Mouse (Mus musculus): ENCODE data around the gene Resf1. TPM values are rescaled to one million over a fixed set of nuclear protein-coding genes. Genes with fewer than 3 reads are reported as not detected.
"Not testable (repeated sequence)": the region's sequence is repeated elsewhere in the genome, so short reads cannot be mapped to it uniquely, and the experiment has no call there.

The Resf1 gene
- 34.5 and 35.0 TPM in 2 replicates for polyA plus RNA-seq (2016; fragmentation: Nextera tagmentation; extraction: Ambion mirVana)

GRCm38 (mm10) chr6:149308956-149309932 is at the start of gene Resf1:
Gene Resf1 (plus strand): TSS chr6:149309414.
- Histone ChIP-seq H3K27ac (peak within 1 kb of the TSS; percentile 97), H3K4me3 (peak within 1 kb of the TSS; percentile 95), H3K9ac (peak within 1 kb of the TSS; percentile 93), H3K27me3 (replicated peaks) (no peaks in the 10 kb centered on the region), H3K4me2 (peak within 1 kb of the TSS; percentile 70), H3K36me3 (peaks cover 36% of the 10 kb centered on the region), H3K9me3 (replicated peaks) (peaks cover 13% of the 10 kb centered on the region; the same call in 1 of the 2 replicates), H3K4me1 (peaks cover 43% of the 10 kb centered on the region)
- 2% methylated on average over 61 of the region's 61 CpGs for WGBS (ENCODE audit: insufficient replicate concordance)
- peak; percentile 98 for ATAC-seq

DNA sequence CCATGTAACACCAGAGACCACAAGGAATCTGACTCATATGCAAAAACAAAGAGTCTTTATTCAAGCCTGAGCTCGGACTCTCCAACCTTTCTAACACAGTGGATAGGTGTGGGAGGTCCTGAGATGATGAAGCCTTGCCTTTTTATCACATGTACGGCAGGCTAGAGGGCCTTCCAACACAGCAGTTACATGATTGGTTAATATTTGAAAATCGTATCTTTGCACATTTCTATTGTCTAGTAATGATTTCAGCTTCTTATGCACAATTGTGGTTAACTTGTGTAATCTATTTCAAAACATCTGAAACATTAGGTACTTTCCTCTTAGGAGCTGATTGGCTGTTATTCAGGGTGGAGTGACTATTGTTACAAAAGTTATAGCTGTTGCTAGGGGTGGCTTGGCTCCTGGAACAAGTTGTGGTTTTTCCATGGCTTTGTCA is 48.4 kb upstream of the Resf1 start:
- H3K4me2 ChIP-seq: no peak overlapping the region
- H3K27me3 ChIP-seq (replicated peaks): no peaks in the 10 kb centered on the region
- no peaks in the 10 kb centered on the region; the same call in 1 of the 2 replicates for H3K9me3 ChIP-seq (replicated peaks)
- H3K27ac ChIP-seq: no peak overlapping the region
- H3K36me3 ChIP-seq: no peaks in the 10 kb centered on the region
- ATAC-seq: peak; percentile 65
- no peak overlapping the region for H3K4me3 ChIP-seq
- WGBS (ENCODE audit: insufficient replicate concordance): 44% methylated on average over 3 of the region's 3 CpGs
- H3K4me1 ChIP-seq: 0 out of 2 replicates have a peak, but pooled peaks cover 4% of the 10 kb centered on the region
- no peak overlapping the region for H3K9ac ChIP-seq

GRCm38 (mm10) chr6:149267951-149268350 is 41.3 kb upstream of the Resf1 start:
- no peaks in the 10 kb centered on the region for H3K36me3 ChIP-seq
- H3K4me3 ChIP-seq: no peak overlapping the region
- ATAC-seq: no peak
- no peak overlapping the region for H3K27ac ChIP-seq
- no peaks in the 10 kb centered on the region for H3K4me1 ChIP-seq
- H3K4me2 ChIP-seq: no peak overlapping the region
- H3K9ac ChIP-seq: no peak overlapping the region
- no peaks in the 10 kb centered on the region for H3K27me3 ChIP-seq (replicated peaks)
- H3K9me3 ChIP-seq (replicated peaks): no peaks in the 10 kb centered on the region

GRCm38 (mm10) chr6:149278248-149278731 is 30.9 kb upstream of the Resf1 start:
- Histone ChIP-seq H3K9ac (peak overlapping the region; percentile 23; the same call in 1 of the 2 replicates), H3K4me3 (no peak overlapping the region), H3K9me3 (replicated peaks) (peaks cover 17% of the 10 kb centered on the region; the same call in 1 of the 2 replicates), H3K36me3 (no peaks in the 10 kb centered on the region), H3K4me2 (peak overlapping the region; percentile 53), H3K4me1 (peaks cover 36% of the 10 kb centered on the region), H3K27ac (peak overlapping the region; percentile 96), H3K27me3 (replicated peaks) (no peaks in the 10 kb centered on the region)
- 11% methylated on average over 2 of the region's 2 CpGs for WGBS (ENCODE audit: insufficient replicate concordance)
- peak; percentile 96 for ATAC-seq

DNA sequence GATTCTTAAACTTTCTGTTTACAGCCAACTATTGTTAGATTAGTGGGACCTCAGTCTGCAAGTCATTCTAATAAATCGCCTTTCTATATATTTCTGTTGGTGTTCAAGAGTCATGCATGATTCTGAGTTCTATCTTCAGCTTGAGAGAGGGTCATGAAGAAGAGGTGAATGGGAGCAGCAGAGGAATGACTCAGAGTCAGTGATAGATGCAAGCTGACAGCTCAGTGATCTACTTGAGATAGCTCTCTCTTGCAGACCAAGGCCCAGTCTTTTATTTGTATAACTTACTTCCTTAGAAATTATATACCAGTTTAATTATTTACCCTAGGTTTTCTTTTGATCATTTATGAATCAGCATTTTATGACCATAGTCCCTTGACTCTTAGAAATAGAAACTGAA is 30.3 kb upstream of the Resf1 start:
- Histone ChIP-seq H3K36me3 (0 out of 2 replicates have a peak, but pooled peaks cover 3% of the 10 kb centered on the region), H3K27ac (peak overlapping the region; percentile 96), H3K4me2 (peak overlapping the region; percentile 53), H3K27me3 (replicated peaks) (no peaks in the 10 kb centered on the region), H3K9ac (peak overlapping the region; percentile 23; the same call in 1 of the 2 replicates), H3K9me3 (replicated peaks) (peaks cover 22% of the 10 kb centered on the region; the same call in 1 of the 2 replicates), H3K4me3 (no peak overlapping the region), H3K4me1 (peaks cover 36% of the 10 kb centered on the region)
- peak; percentile 69 for ATAC-seq
- 45% methylated on average over 1 of the region's 1 CpGs for WGBS (ENCODE audit: insufficient replicate concordance)

DNA sequence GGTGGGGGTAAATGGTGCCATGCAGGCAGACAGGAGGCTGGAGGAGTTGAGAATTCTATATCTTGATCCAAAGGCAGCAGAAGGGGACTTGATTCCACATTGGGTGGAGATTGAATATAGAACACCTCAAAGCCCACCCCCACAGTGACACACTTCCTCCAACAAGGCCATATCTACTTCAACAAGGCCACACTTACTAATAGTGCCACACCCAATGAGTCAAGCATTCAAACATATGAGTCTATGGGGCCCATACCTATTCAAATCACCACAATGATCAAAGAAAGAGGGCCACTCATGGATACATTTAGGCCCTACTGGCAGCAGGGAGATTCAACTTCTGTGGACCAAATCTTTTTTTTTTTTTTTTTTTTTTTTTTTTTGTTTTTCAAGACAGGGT is 28.7 kb upstream of the Resf1 start:
- H3K27me3 ChIP-seq (replicated peaks): no peaks in the 10 kb centered on the region
- ATAC-seq: peak; percentile 67
- no peak overlapping the region for H3K27ac ChIP-seq

DNA sequence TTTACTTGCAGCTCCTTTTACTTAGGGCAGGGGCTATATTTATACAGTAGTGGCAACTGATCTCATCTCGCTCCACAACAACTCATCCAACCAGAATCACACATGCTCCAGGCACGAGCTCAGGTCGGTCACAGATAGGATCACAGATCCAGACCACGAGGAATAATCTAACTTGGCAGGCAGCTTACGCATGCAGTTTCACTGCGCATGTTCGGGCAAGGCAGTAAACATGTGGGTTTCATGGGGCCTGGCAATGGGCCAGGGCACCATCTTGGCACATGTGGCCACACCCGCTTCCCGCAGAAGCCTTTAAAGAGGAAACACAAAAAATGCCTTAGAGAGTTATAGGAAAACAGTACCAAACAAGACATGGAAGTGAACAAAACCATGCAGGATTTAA is 21.0 kb upstream of the Resf1 start:
- not testable (repeated sequence) for H3K4me1 ChIP-seq; H3K27ac ChIP-seq; H3K9ac ChIP-seq; ATAC-seq; H3K9me3 ChIP-seq (replicated peaks); H3K36me3 ChIP-seq; H3K4me2 ChIP-seq; H3K4me3 ChIP-seq; H3K27me3 ChIP-seq (replicated peaks)
- WGBS (ENCODE audit: insufficient replicate concordance): 81% methylated on average over 9 of the region's 9 CpGs

More for the DNA sequence above, 28.7 kb upstream of the Resf1 start:
- Histone ChIP-seq H3K36me3 (0 out of 2 replicates have a peak, but pooled peaks cover 3% of the 10 kb centered on the region), H3K4me2 (no peak overlapping the region), H3K4me3 (no peak overlapping the region), H3K9me3 (replicated peaks) (peaks cover 22% of the 10 kb centered on the region; the same call in 1 of the 2 replicates), H3K4me1 (peaks cover 36% of the 10 kb centered on the region), H3K9ac (no peak overlapping the region)

DNA sequence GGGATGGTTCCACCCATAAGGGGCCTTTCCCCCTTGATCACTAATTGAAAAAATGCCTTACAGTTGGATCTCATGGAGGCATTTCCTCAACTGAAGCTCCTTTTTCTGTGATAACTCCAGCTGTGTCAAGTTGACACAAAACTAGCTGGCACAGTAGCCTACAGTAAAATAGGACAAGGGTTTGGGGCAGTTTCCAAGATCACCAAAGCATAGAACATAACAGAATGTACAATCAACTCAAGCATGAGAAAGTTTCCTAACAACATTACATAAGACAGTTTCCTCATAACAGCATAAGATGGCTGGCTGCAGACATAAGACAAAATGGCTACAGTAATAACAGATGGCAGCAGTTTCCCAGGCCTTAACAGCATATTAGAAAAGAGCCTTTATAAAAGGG is 6.0 kb upstream of the Resf1 start:
- H3K36me3 ChIP-seq; H3K4me1 ChIP-seq; H3K27ac ChIP-seq; H3K4me2 ChIP-seq; H3K9ac ChIP-seq; ATAC-seq; H3K4me3 ChIP-seq; H3K27me3 ChIP-seq (replicated peaks): not testable (repeated sequence)
- H3K9me3 ChIP-seq (replicated peaks): peaks cover 11% of the 10 kb centered on the region; the same call in 1 of the 2 replicates

- peaks cover 13% of the 10 kb centered on the region; the same call in 1 of the 2 replicates for H3K9me3 ChIP-seq (replicated peaks)
- H3K4me2 ChIP-seq: no peak overlapping the region
- H3K4me3 ChIP-seq: no peak overlapping the region
- 77% methylated on average over 2 of the region's 2 CpGs for WGBS (ENCODE audit: insufficient replicate concordance)
- H3K4me1 ChIP-seq: peaks cover 36% of the 10 kb centered on the region
- no peak for ATAC-seq
- H3K36me3 ChIP-seq: peaks cover 23% of the 10 kb centered on the region
- no peaks in the 10 kb centered on the region for H3K27me3 ChIP-seq (replicated peaks)
- no peak overlapping the region for H3K9ac ChIP-seq
- H3K27ac ChIP-seq: no peak overlapping the region
Observed at GRCm38 (mm10) chr6:149307092-149307491, 2.1 kb upstream of the Resf1 start.

- Histone ChIP-seq H3K27me3 (replicated peaks) (no peaks in the 10 kb centered on the region), H3K4me3 (no peak overlapping the region), H3K9ac (no peak overlapping the region), H3K4me1 (peaks cover 43% of the 10 kb centered on the region), H3K9me3 (replicated peaks) (peaks cover 13% of the 10 kb centered on the region; the same call in 1 of the 2 replicates), H3K27ac (no peak overlapping the region), H3K4me2 (no peak overlapping the region), H3K36me3 (peaks cover 29% of the 10 kb centered on the region)
- WGBS (ENCODE audit: insufficient replicate concordance): 42% methylated on average over 2 of the region's 2 CpGs
- ATAC-seq: no peak
Observed at GRCm38 (mm10) chr6:149307801-149308200, 1.4 kb upstream of the Resf1 start.

GRCm38 (mm10) chr6:149310226-149310625 is 1.0 kb downstream of the Resf1 start:
- ATAC-seq: no peak
- Histone ChIP-seq H3K27me3 (replicated peaks) (no peaks in the 10 kb centered on the region), H3K4me3 (peak overlapping the region; percentile 95), H3K4me1 (peaks cover 50% of the 10 kb centered on the region), H3K9ac (peak overlapping the region; percentile 93), H3K9me3 (replicated peaks) (peaks cover 13% of the 10 kb centered on the region; the same call in 1 of the 2 replicates), H3K4me2 (peak overlapping the region; percentile 70), H3K36me3 (peaks cover 45% of the 10 kb centered on the region), H3K27ac (peak overlapping the region; percentile 97)
- 45% methylated on average over 2 of the region's 2 CpGs for WGBS (ENCODE audit: insufficient replicate concordance)

- Histone ChIP-seq H3K9me3 (replicated peaks) (peaks cover 13% of the 10 kb centered on the region; the same call in 1 of the 2 replicates), H3K27ac (peak overlapping the region; percentile 97; the same call in 1 of the 2 replicates), H3K4me2 (peak overlapping the region; percentile 70), H3K36me3 (peaks cover 53% of the 10 kb centered on the region), H3K4me3 (peak overlapping the region; percentile 95), H3K4me1 (peaks cover 50% of the 10 kb centered on the region), H3K27me3 (replicated peaks) (no peaks in the 10 kb centered on the region), H3K9ac (peak overlapping the region; percentile 93)
- peak; percentile 69 for ATAC-seq
- WGBS (ENCODE audit: insufficient replicate concordance): 44% methylated on average over 2 of the region's 2 CpGs
Observed at GRCm38 (mm10) chr6:149311044-149311443, 1.8 kb downstream of the Resf1 start.

Data from liver, embryonic 12.5 days (tissue).